Mouse (Mus musculus): ENCODE data around the gene Ptprd.

- TF ChIP-seq POLR2AphosphoS5 (IDR thresholded peaks at IDR 0.05; ENCODE audit: insufficient replicate concordance, low read depth, low read length), result no peak
- no peak for TF ChIP-seq CTCF (IDR thresholded peaks at IDR 0.05; ENCODE audit: low read depth, low read length)
- no peak for TF ChIP-seq TAL1 (conservative IDR thresholded peaks at IDR 0.05; ENCODE audit: low read depth, low read length)
These were observed 2261.2 kb downstream of the Ptprd start for GRCm38 (mm10) chr4:75950582-75950981.

All from G1E (cell line).